Mouse (Mus musculus): Measurements from ENCODE around the gene Parp11. TPM values are rescaled to one million over a fixed set of nuclear protein-coding genes. Genes with fewer than 3 reads are reported as not detected.

The Parp11 gene
- total RNA-seq, 2 experiments from 2014 or later: 25.6 to 29.5 TPM

DNA sequence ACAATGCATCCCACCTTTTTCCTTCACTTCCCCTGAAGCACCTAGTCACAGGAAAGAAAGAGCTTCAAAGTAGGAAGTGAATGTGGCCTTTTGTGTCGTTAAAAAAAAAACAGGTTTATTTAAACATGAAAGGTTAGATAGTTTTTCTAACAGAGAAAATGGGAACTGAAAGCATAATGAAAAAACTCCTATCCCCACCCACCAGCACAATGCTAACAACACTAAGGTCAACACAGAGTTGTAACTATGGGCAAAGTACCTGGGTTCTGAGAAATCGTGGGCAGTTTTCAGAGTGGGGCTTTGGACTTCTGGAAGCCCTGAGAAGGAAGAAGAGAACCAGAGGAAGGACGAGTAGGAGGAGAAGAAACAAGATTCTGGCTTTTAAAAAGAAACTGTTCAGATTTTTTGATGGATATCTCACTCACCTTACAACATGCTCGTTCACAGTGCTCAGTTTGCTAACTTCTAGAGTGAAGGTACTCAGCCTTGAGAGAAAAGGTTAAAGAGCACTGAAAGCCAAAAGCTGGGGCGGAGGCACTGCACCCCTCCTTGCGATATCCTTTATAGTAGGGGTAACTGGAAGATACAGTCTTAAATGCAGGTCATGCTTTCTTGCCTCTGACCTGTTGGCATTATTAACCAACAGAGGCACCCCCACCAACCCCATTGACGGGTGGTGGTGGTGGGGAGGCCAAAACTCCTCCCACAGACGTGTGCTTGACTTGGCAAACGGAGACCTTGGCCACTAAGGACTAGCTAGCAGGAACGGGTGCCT is 1.2 kb downstream of the Parp11 start:
- DNase-seq (ENCODE audit: low spot score in 2 of 2): no peak

DNA sequence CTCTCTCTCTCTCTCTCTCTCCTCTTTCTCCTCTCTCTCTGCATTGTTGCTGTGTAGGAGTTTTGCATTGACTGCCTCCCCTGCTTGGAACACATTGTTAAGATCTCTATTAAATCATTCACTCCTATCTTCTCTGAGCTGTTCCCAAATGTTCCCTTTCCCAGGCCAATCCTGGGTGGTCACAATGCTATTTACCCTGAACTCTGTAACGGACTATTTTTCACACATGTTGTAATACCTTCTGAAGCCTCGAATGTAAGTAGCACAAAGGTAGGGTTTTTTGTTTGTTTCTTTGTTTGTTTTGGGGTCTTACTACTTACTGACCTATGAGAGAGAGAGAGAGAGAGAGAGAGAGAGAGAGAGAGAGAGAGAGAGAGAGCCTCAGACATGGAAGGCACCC is 2.2 kb downstream of the Parp11 start:
- no peak for DNase-seq (ENCODE audit: low spot score in 2 of 2)

DNA sequence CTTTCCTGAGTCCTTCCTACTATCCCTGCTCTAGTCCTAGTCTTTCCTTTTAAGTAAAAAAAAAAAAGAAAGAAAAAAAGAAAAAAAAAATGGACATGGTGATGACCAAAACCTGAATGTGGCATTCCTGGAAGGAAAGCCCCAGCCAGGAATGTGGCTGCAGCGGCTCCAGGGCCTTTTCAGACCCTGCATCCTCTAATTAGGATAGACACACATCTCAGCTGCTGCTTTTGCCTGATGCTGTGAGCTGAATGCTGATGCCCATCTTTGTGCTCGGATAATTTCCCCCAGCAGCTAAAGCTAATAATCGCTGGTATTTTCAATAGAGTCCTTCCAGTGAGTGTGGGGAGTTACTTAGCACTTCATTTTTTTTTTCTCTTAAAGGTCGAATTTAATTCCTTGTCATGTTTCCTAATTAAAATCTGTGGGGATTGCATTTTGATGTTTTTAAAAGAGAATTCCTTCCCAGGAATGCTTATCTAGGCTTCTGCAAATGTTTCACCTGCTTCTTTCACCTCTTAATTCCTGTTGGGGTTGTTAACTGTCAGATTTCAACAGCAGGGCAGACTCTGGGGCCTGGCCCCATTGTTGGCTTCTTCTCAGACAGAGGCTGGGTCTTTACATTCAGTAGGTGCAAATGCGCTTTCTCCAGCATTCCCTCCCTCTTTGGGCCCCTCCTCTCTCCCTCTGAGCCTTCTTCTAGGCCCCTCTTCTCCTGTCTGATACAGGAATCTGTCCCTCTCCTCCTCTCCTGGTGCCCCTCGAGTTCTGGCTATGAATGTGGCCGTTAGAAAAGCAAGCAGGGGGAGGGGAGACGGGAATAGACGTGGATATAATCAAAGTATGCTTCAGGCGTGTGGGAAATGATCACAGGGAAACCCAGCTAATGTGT is 3.1 kb downstream of the Parp11 start:
- DNase-seq (ENCODE audit: low spot score in 2 of 2): no peak

DNA sequence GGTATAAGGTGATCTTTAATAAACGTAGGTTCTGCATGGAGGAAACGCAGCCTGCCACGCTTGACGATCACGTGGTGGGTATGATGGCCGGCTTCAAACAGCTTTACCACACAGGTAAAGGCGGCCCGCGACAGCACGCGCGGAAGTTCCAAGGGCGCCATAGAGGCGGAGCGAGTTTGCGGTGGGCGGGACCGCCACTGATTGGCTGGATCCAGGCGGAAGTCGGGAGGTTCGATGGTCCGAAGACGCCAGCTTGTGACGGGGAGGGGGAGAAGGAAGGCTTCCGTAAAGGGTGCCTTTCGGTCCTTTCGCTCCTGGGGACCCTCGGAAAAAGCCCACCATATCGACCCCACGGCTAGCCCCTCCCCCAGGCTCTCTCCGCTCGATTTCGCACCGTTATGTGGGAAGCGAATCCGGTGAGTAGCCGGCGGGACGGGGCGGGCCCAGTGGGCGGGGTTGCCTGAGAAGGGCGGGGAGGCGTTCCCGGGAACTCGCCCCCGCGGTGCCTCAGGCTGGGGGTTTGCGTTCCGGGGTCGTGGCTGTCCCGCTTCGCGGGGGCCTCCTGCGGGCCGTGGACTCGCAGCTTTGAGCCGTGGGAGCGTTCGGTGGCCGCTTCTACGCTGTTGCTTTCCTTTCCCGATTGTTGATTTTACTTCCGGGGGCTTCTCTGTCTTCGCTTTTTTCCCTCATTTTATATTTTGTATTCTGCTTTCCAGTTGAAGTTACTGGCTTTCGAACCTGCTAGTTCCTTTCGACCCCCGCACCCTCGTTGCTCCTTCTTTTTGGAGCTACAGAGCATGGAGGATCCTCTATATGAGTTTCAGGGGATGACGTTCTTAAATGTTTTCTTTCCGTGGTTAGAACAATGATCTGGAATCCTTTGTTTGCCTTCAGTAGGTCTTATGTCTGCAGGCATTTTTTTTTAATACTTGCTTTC is 7.0 kb downstream of the Parp11 start:
- DNase-seq (ENCODE audit: low spot score in 2 of 2): peak; percentile 87 to 93

DNA sequence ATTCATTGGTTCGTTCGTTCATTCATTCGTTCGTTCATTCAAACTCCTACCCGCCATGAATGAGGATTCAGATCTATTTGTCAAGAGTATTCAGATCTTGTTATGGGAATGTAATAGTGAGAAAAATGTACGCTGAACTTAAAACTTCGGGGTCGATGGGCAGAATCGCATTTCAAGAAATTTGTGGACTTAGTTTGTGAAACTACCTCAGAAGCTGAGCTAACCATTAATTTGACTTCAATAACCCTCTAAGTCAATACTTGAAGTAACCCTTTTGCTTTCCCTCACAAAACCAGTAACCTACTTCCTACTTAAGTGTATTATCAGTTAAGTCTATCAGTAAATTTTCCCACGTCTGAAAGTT is 7.7 kb downstream of the Parp11 start:
- no peak for DNase-seq (ENCODE audit: low spot score in 2 of 2)

DNA sequence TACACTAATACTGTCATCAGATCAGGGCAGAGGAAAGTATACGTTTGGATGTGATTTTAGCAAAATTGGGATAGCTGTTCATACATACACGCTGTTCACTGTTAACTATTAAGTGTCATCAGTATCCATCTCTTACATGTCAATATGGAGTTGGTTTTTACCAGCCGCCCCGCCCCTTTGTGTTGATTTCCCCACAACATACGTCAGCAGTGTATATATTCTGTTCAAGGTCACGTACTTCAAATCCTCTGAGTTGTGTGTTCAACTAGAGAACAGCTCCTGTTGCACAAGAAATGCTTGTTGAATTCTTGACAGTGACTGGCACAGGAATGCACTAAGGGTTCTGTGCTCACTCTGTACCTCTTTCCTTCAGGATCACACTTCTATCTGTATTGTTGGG is 8.2 kb downstream of the Parp11 start:
- no peak for DNase-seq (ENCODE audit: low spot score in 2 of 2)

DNA sequence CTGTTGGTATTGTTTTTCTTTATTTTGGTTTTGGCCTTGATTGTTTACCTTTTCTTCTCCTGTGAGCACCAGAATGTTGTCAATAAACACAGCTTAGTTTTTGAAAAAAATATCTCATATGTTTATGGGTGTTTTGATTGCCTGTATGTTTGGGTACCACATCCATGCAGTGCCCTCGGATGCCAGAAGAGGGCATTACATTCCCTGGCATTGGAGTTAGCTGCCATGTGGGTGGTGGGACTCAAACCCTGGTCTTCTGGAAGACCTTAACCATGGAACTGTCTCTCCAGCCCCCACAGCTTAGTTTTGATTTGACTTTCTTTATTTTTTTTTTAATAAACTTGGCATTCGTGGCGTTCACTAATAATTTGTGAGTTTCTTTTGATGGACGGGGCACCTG is 8.8 kb downstream of the Parp11 start:
- no peak for DNase-seq (ENCODE audit: low spot score in 2 of 2)

DNA sequence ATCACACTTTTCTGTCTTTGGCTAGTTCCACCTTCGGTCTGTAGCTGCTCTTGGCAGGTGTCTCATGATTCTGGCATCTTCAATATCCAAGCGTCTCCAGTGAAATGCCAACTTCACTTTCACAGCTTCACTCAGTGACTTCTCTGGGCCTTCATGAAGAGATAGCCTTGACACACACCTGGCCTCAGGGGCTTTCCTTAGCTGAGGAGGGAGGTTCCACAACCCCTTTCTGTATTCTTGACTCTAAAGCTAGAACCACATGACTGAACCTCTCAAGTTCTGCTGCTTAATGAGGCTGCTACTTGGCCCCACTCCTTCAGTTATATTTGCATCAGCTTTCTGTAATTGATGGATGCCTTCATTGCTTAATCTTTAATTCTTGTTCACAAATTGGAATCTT is 10.1 kb downstream of the Parp11 start:
- no peak for DNase-seq (ENCODE audit: low spot score in 2 of 2)

DNA sequence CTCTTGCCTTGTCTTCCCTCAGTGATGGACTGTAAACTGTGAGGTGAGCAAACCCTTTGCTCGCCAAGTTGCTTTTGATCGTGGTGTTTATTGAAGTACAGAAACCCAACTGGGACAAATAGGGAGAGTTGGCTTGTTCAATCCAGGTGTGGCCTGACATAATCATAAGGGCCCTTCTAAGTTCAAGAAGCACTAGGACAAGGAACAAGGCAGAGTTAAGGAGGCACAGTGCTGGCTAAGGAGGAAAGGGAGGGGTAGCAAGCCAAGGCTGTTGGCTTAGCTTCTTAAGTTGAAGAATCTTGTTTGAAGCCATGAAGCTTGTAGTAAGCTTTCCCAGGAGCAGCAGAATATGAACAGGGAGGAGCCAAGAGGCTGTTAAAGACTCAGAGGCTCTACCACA is 13.1 kb downstream of the Parp11 start:
- no peak for DNase-seq (ENCODE audit: low spot score in 2 of 2)

DNA sequence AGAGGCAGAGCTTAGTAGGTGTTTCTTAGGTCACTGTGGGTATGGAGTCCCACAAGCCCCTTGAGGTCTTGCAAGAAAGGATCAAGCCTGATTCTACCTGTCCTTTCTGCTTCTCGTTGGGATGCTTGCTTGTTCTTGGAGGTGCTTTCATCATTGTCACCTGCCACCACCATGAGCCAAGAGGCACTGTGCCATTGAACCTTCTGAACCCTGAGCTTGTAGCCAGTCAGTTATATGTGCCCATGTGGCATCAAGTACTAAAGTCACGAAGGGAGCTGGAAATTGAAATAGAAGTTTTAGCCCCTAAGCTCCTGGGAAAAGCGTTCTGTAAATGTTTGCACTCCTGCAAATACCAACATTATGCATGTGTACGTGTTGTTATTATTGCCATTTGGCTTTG is 14.9 kb downstream of the Parp11 start:
- DNase-seq (ENCODE audit: low spot score in 2 of 2): no peak

DNA sequence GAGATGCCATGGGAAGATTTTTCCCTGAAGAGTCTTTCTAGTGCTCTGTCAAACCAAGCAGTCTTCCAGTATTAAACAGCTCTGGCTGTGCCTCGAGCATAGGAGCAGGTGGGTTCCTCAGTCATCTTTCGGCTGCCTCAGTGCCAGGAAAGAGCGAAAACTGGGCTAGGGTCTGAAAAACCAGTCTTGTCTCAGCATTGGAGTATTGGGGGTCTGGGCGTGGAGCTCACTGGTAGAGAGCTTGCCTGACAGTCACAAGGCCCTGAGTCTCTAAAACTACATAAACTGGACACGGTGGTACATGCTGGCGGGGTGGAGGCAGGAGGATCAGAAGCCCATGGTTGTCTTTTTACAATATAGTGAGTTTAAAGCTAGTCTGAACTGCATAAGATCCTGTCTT is 15.6 kb downstream of the Parp11 start:
- no peak for DNase-seq (ENCODE audit: low spot score in 2 of 2)

DNA sequence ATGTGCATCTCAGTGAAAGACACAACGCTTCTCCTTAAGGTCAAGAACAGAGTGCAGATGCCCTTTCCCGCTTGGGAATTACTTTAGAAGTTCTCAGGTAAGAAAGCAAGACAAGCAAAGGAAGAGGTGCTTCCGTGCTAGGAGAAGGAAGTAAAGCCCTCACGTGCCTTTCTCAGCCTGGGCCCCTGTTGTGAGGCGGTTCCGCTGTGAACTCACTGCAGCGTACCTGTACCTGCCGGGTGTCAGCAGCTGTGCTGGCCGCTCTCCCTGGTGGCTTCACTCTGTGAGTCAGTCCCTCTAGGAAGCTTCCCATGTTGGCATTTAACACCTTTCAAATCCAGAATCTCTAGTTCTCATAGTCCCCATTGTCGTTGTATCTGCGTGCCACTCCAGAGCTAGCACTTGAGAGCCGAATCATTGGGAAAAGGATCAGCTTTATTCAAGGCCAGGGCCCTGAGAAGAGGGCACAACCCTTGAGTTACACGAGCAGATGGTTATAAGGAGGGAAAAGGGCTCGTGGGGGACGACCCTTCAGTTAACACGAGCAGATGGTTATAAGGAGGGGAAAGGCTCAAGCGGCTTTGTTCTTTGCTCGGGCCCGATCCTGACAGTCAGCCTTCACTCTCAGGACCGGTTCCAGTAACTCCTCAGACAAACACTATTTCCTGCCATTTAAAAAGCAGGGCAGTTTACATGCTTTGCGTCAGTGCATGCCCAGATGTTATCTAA is 16.8 kb downstream of the Parp11 start:
- DNase-seq (ENCODE audit: low spot score in 2 of 2): no peak

DNA sequence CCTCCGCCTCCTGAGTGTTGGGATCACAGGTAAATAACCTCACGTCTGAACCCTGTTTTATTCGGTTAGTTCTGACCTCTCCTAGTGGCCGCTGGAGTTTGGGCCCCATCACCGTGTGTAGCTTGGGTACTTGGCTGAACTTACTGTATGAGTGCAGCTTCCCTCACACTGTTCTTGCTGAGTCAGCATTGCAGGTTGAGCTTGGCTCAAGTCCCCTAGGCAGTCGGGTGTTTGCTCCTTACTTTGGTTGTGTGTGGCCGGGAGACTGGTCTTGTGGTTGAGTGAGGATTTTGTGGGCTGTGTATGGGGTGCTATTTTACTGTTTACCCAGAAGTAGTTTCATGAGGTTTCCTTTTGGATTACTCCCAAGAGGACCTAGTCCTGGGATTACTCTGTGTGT is 17.9 kb downstream of the Parp11 start:
- no peak for DNase-seq (ENCODE audit: low spot score in 2 of 2)

DNA sequence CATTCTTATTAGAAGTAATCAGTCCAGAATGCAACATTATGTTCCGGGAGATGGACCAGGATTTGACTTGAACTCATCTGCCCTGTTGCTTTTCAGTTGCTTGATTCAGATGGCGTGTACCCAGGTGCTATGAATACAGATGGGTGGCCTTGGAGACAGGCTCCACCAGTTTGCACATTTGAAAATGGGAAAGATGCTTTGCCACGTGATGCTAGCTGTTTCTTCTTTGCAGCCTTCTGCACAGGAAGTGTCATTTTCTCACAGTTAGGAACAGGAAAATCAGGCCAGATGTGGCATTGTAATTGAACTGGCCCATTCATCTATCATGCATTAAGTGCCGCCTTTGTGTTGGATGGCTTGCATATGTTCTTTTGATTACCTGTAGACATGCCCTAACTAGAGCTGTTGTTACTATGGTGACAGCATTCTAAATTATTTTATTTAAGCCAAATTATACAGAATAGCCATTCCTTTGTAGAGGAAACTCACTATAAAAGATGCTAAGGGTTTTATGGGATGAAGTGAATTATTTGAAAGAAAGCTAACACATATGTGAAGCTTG is 20.2 kb downstream of the Parp11 start:
- DNase-seq (ENCODE audit: low spot score in 2 of 2): peak in 1 of 2 experiments; percentile 12

DNA sequence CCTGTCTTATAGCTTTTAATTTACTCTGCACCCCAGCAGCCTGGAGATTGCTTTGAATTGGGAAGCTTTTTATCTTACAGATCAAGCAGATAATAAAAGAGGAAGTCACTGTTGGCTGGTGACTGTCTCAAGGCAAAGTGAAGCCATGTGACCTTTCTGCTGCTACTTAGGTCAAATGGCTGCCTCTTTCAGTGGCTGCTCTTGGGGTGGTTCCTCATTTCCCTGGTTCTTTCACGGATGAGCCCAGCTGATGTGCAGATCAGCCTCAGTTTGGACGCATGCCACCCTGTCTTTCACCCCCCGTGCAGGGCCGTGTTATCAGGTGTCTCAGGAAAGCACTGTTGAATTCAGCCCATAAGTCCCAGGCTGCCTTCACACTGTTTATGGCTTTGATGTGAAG is 25.4 kb downstream of the Parp11 start:
- DNase-seq (ENCODE audit: low spot score in 2 of 2): no peak

DNA sequence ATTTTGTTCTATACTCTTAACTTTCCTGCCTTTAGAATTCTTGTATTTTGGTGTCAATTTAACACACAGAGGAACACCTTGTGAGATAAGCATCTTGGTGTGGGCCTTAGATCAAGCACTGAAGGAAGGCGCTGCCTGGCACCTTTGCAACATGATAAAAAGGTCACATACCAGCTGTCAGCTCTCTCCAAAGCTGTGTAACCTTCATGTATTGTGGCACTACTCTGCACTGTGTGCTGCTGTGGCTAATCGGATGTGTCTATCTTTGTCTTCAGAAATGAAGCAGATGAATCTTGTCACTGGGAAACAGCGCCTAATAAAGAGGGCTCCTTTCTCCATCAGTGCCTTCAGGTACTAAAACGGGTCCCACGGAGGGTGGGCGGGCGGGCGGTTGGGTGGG is 27.3 kb downstream of the Parp11 start:
- no peak for DNase-seq (ENCODE audit: low spot score in 2 of 2)

DNA sequence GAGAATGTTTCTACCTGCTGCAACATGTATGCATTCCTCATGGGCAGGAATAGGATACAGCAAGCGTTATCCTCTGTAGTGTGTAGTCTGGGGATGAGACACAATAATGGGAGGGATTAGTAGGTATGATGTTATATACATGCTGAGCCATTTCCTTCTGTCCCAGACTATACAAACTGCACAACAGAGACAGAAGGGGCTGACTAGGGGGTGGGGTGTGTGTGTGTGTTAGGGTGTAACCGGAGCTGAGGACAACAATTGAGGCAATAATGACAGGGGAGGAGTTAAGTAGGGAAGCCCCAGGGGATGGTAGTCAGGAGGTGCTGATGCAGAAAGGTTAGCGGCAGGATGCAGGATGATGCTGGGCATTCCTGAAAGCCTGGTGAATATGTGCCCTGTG is 28.6 kb downstream of the Parp11 start:
- no peak for DNase-seq (ENCODE audit: low spot score in 2 of 2)

DNA sequence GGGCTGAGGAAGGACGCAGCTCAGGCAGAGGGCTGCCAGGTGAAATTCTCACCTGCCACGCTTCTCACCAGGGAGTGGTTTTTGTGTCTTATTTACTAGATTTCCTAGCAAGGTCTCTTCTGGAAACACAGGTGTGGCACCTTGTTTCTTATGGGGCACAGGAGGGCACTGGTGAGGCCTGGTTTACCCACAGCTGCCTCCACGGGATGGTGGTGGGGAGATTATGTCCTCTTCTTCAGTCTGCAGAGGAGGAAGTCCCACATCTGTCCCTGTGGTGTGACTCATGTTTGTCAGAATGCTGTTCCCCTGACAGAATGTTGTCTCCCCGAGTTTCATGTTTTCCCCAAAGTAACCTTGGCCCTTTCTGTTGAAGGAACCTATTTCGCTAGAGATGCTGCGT is 44.4 kb downstream of the Parp11 start:
- DNase-seq (ENCODE audit: low spot score in 2 of 2): no peak

DNA sequence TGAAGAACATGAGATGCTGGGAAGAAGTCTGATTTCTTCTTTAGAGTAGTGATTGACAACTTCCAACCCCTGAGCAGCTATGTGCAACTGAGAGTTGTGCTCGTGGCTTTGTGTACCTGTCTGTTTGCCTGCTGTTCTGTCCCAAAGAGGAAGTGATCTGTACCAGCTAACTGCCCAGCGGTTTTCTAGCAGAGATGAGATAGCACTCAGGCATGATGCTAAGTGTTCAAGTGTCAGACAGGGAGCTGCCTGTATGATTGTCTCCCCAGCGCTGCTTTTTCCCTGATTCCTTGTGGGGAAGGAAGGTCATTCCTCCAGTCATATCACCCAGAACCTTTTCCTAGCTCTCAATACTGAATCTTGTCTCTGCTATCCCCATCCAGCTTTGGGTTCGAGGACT is 45.9 kb downstream of the Parp11 start:
- no peak for DNase-seq (ENCODE audit: low spot score in 2 of 2)

DNA sequence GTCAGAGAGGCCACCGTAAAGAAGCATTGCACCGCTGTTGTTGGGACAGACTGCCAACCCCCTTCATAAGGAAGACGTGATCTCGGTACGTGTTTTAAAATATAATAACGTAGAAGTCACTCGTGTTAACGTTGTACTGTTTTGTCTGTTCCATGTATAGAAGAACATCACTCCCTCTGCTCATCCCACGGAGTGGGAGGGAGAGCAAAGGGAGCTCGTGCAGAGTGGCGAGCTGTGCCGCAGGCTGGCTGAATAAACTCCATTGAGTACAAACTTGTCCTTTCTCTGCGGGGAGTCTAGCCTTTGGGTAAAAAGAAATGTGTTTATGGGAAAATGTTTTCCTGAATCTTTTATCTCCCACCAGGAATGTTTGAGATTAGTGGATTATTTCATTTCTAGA is 47.1 kb downstream of the Parp11 start:
- peak in 1 of 2 experiments; percentile 46 for DNase-seq (ENCODE audit: low spot score in 2 of 2)

DNA sequence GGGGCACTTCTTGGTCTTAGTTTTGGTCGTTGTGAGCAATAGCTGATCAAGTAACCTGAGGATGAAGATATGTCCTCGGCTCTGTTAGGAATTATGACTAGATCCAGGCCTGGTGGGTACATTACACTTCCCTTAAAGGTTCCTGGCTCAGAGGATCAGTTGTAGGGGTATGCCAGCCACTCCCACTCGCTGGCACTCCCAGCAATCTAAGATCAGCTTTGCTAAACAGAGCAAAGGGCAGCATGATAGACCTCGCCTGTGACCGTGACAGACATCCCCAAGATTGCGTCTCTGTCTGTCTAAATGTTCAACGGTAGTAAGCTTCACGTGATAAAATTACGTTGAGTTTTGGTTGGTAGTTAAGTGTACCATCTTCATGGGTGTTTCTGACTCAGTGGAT is 47.7 kb downstream of the Parp11 start:
- DNase-seq (ENCODE audit: low spot score in 2 of 2): no peak

All from layer of hippocampus, adult 18-20 months (tissue).